Mouse (Mus musculus) testis, adult 2 months (tissue): ENCODE measurements at regions not wholly inside any gene's neighbourhood (a gene's known extent, or its start where the extent isn't known, plus 50 kb on each side); places are given as distances from the start of the nearest gene placed in this dataset.

Experiments used
- H3K27ac ChIP-seq: fragments of 200-500 bp; 2 replicates; pipeline ENCODE4 v1.5.1; 2012; ENCODE audit warnings: low read depth, low read length; ENCODE audit not compliant: control insufficient read depth, insufficient read depth
- H3K27me3 ChIP-seq: fragments of 200-500 bp; 2 replicates; pipeline ENCODE4 v1.6.1; 2012; ENCODE audit warnings: mild to moderate bottlenecking, low read length, moderate library complexity; ENCODE audit not compliant: control insufficient read depth, insufficient read depth
- H3K36me3 ChIP-seq: fragments of 200-500 bp; 2 replicates; pipeline ENCODE4 v1.6.1; 2012; ENCODE audit warnings: mild to moderate bottlenecking, low read length; ENCODE audit not compliant: control insufficient read depth, insufficient read depth
- H3K4me1 ChIP-seq: fragments of 200-500 bp; 2 replicates; pipeline ENCODE4 v1.6.1; 2012; ENCODE audit warnings: low read length; ENCODE audit not compliant: control insufficient read depth, insufficient read depth
- H3K4me3 ChIP-seq: fragments of 200-500 bp; 2 replicates; pipeline ENCODE4 v1.5.1; 2012; ENCODE audit warnings: low read depth, mild to moderate bottlenecking, low read length, moderate library complexity, mixed read lengths; ENCODE audit not compliant: control insufficient read depth
- CTCF ChIP-seq: fragments of 200-500 bp; IDR thresholded peaks from 2 replicates; pipeline ENCODE4 v1.5.1; 2012; ENCODE audit warnings: low read depth, mild to moderate bottlenecking, inconsistent platforms, low read length, moderate library complexity; ENCODE audit not compliant: control insufficient read depth, insufficient read depth, insufficient replicate concordance
- POLR2A ChIP-seq: fragments of 200-500 bp; IDR thresholded peaks from 2 replicates; pipeline ENCODE4 v1.6.1; 2012; ENCODE audit warnings: low read depth, mild to moderate bottlenecking, inconsistent platforms, low read length, moderate library complexity; ENCODE audit not compliant: control insufficient read depth

DNA sequence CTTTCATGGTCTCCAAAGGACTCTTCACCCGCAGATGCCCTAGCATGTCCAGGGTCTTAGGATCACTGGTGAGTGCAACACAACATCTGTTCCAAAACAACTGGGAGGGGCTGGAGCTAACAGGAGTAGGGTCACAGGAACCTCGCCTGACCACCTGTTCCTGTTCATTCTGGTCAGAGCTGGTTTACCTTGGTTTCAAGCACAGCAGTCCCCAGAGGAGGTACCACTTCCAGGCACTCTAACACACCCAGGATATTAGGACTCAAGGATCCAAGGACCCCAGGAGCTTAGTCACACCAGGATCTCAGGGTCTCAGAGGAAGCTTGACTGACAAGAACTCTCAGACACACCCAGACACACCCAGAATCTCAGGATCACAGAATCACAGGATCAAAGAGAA, 94.9 kb upstream of the Plscr5 start:
- H3K36me3 ChIP-seq: no peaks in the 10 kb centered on the region
- H3K27ac ChIP-seq: no peak overlapping the region
- H3K4me3 ChIP-seq: no peak overlapping the region
- TF ChIP-seq CTCF: no peak
- TF ChIP-seq POLR2A: no peak
- no peaks in the 10 kb centered on the region for H3K4me1 ChIP-seq
- H3K27me3 ChIP-seq: no peaks in the 10 kb centered on the region

DNA sequence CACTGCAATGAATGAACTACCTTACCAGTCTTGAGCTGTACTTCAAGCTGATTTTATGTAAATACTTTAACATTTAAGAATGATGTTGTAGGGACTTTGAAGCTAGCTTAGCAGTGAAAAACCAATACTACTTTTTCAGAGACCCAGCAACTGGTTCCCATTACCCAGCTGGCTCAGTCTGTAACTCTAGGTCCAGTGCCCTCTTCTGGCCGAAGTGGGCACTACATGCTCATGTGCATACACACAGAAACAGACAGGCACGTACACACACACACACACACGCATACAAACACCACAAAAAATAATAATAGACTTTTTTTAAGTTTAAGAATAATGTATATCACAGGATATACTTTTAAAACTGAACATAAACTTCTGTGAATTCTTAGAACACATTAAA, 63.2 kb upstream of the Plscr5 start:
- no peaks in the 10 kb centered on the region for H3K27me3 ChIP-seq
- H3K36me3 ChIP-seq: no peaks in the 10 kb centered on the region
- no peak overlapping the region for H3K4me3 ChIP-seq
- no peak for TF ChIP-seq POLR2A
- peak; percentile 70; the same call in 1 of the 2 replicates for TF ChIP-seq CTCF
- no peaks in the 10 kb centered on the region for H3K4me1 ChIP-seq
- no peak overlapping the region for H3K27ac ChIP-seq

DNA sequence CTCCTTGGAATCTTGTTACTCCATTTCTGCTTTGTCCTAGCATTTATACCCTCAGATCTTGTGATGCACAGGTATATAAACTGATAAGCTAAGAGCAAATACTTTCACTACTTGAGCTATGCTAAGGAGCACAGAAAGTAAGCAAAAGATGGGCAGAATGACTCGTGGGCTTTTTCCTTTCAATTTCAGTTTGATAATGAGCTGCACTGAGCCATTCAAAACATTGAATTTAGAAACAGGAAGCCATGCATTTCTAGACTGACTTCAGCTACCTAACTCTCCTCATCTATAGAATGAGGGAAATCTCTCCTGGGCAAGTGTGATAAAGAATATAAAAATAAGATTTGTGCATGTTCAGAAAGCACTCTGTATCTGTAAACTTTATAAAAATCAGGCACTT, 62.3 kb upstream of the Plscr5 start:
- TF ChIP-seq POLR2A (no peak), CTCF (no peak)
- Histone ChIP-seq H3K4me3 (no peak overlapping the region), H3K36me3 (no peaks in the 10 kb centered on the region), H3K27ac (no peak overlapping the region), H3K27me3 (no peaks in the 10 kb centered on the region), H3K4me1 (no peaks in the 10 kb centered on the region)

GRCm38 (mm10) chr9:92132440-92132839, 60.3 kb upstream of the Plscr5 start:
- H3K4me3 ChIP-seq: no peak overlapping the region
- H3K36me3 ChIP-seq: no peaks in the 10 kb centered on the region
- H3K27ac ChIP-seq: no peak overlapping the region
- H3K4me1 ChIP-seq: no peaks in the 10 kb centered on the region
- TF ChIP-seq POLR2A: no peak
- TF ChIP-seq CTCF: no peak
- no peaks in the 10 kb centered on the region for H3K27me3 ChIP-seq

DNA sequence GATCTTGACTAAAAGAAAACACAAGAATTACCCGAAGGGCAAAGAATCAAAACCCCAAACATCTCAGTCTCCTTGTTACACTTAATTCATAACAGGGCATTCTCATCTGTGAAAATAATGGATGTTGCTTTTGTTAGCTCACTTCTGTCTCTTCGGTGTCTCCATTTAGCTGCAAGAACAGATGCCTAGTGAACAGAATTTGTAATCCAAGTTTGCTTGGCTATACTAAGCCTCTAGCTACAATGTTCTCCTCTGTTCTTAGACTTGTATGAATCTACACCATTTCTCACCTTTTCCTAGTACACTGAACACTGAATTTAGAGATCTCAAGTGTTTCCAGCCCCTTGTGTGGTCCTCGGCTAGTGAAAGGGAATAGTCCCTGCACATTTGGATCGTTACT, 50.8 kb upstream of the Plscr5 start:
- Histone ChIP-seq H3K27ac (no peak overlapping the region), H3K4me1 (no peaks in the 10 kb centered on the region), H3K36me3 (no peaks in the 10 kb centered on the region), H3K4me3 (no peak overlapping the region), H3K27me3 (no peaks in the 10 kb centered on the region)
- TF ChIP-seq CTCF (no peak), POLR2A (no peak)
